Mouse (Mus musculus) right cerebral cortex, postnatal 4 days (tissue): ENCODE data around the gene Il3.
"Not testable (repeated sequence)": the region's sequence is repeated elsewhere in the genome, so short reads cannot be mapped to it uniquely, and the experiment has no call there.

Experiments
- DNase-seq: peaks from one replicate; pipeline ENCODE4 v3.0.0-alpha.2; 2022

Gene Il3

GRCm38 (mm10) chr11:54267177-54267576 is at the start of gene Il3:
Il3 (minus strand) TSS chr11:54267277.
- no peak for DNase-seq

- DNase-seq = no peak
Observed at GRCm38 (mm10) chr11:54315336-54315735, 48.3 kb upstream of the Il3 start.

GRCm38 (mm10) chr11:54314740-54315139 is 47.7 kb upstream of the Il3 start:
- DNase-seq = peak; percentile 42

GRCm38 (mm10) chr11:54313391-54314360 is 46.6 kb upstream of the Il3 start:
- no peak for DNase-seq

- DNase-seq = no peak
Observed at GRCm38 (mm10) chr11:54312603-54313002, 45.5 kb upstream of the Il3 start.

- DNase-seq = peak; percentile 19
Observed at GRCm38 (mm10) chr11:54312021-54312420, 44.9 kb upstream of the Il3 start.

- DNase-seq = no peak
Observed at GRCm38 (mm10) chr11:54310588-54310987, 43.5 kb upstream of the Il3 start.

- peak; percentile 68 for DNase-seq
Observed at GRCm38 (mm10) chr11:54307139-54307816, 40.2 kb upstream of the Il3 start.

GRCm38 (mm10) chr11:54305331-54305730 is 38.3 kb upstream of the Il3 start:
- DNase-seq = no peak

GRCm38 (mm10) chr11:54304471-54304873 is 37.4 kb upstream of the Il3 start:
- DNase-seq = peak; percentile 54

GRCm38 (mm10) chr11:54303728-54304470 is 36.8 kb upstream of the Il3 start, which contains the start of gene Acsl6:
Acsl6 (plus strand) TSS chr11:54303798.
- DNase-seq = peak; percentile 70

- no peak for DNase-seq
Observed at GRCm38 (mm10) chr11:54303076-54303727, 36.1 kb upstream of the Il3 start.

GRCm38 (mm10) chr11:54302606-54303005 is 35.5 kb upstream of the Il3 start:
- DNase-seq = no peak

GRCm38 (mm10) chr11:54301994-54302393 is 34.9 kb upstream of the Il3 start:
- no peak for DNase-seq

- no peak for DNase-seq
Observed at GRCm38 (mm10) chr11:54298777-54299176, 31.7 kb upstream of the Il3 start.

GRCm38 (mm10) chr11:54297471-54297870 is 30.4 kb upstream of the Il3 start:
- DNase-seq = not testable (repeated sequence)

GRCm38 (mm10) chr11:54296734-54297133 is 29.7 kb upstream of the Il3 start:
- DNase-seq = no peak

- no peak for DNase-seq
Observed at GRCm38 (mm10) chr11:54295971-54296370, 28.9 kb upstream of the Il3 start.

GRCm38 (mm10) chr11:54293980-54294807 is 27.1 kb upstream of the Il3 start:
- DNase-seq = no peak

GRCm38 (mm10) chr11:54292163-54292562 is 25.1 kb upstream of the Il3 start:
- DNase-seq = no peak

- no peak for DNase-seq
Observed at GRCm38 (mm10) chr11:54287821-54288453, 20.9 kb upstream of the Il3 start.
